Mouse (Mus musculus) brown adipose tissue, adult 24 weeks (tissue): ENCODE measurements around the gene Misp. TPM values are rescaled to one million over a fixed set of nuclear protein-coding genes. Genes with fewer than 3 reads are reported as not detected.

ENCODE experiments used
- H3K27ac ChIP-seq: fragments of 200-500 bp; replicated peaks from 2 replicates; pipeline ENCODE4 v1.5.1; 2012; ENCODE audit warnings: low read depth, mild to moderate bottlenecking, low read length
- H3K4me1 ChIP-seq: fragments of 200-500 bp; 2 replicates; pipeline ENCODE4 v1.6.1; 2012; ENCODE audit warnings: low read length, mixed read lengths; ENCODE audit not compliant: control insufficient read depth, insufficient read depth, insufficient read length
- H3K4me3 ChIP-seq: fragments of 200-500 bp; 2 replicates; pipeline ENCODE4 v1.5.1; 2012; ENCODE audit warnings: low read depth, mild to moderate bottlenecking, low read length, moderate library complexity; ENCODE audit not compliant: insufficient read depth
- polyA plus RNA-seq: library from polyadenylated mRNA; stranded (reverse); fragments of >200 nt; gene quantifications from 2 replicates; pipeline ENCODE4 v1.2.4, GENCODE M21; 2012; ENCODE audit not compliant: missing spikeins, insufficient read depth, insufficient read length

Gene Misp
- polyA plus RNA-seq, 1 experiment, result not detected

- no peak overlapping the region for H3K4me3 ChIP-seq
- no peaks in the 10 kb centered on the region for H3K4me1 ChIP-seq
- no peak overlapping the region for H3K27ac ChIP-seq
These were observed 10.8 kb downstream of the Misp start for GRCm38 (mm10) chr10:79831583-79831982.

- Histone ChIP-seq H3K4me1 (no peaks in the 10 kb centered on the region), H3K4me3 (no peak overlapping the region), H3K27ac (no peak overlapping the region)
These were observed 11.4 kb downstream of the Misp start for GRCm38 (mm10) chr10:79832026-79832785.

- Histone ChIP-seq H3K27ac (no peak overlapping the region), H3K4me1 (no peaks in the 10 kb centered on the region), H3K4me3 (no peak overlapping the region)
These were observed 12.0 kb downstream of the Misp start for GRCm38 (mm10) chr10:79832786-79833181.

- no peaks in the 10 kb centered on the region for H3K4me1 ChIP-seq
- no peak overlapping the region for H3K4me3 ChIP-seq
- H3K27ac ChIP-seq, result no peak overlapping the region
These were observed 14.1 kb downstream of the Misp start for GRCm38 (mm10) chr10:79834769-79835398.

GRCm38 (mm10) chr10:79836918-79837317 is 16.1 kb downstream of the Misp start:
- no peak overlapping the region for H3K4me3 ChIP-seq
- H3K27ac ChIP-seq, result no peak overlapping the region
- peaks cover 3% of the 10 kb centered on the region; the same call in 1 of the 2 replicates for H3K4me1 ChIP-seq

GRCm38 (mm10) chr10:79838151-79838550 is 17.4 kb downstream of the Misp start:
- Histone ChIP-seq H3K27ac (peak overlapping the region; percentile 75), H3K4me1 (peaks cover 3% of the 10 kb centered on the region; the same call in 1 of the 2 replicates), H3K4me3 (no peak overlapping the region)

GRCm38 (mm10) chr10:79840091-79840490 is 19.3 kb downstream of the Misp start:
- Histone ChIP-seq H3K4me3 (0 out of 2 replicates have a peak overlapping the region, but pooled peaks have one; percentile 57), H3K27ac (peak overlapping the region; percentile 99), H3K4me1 (peaks cover 3% of the 10 kb centered on the region; the same call in 1 of the 2 replicates)

GRCm38 (mm10) chr10:79840644-79841551 is 20.1 kb downstream of the Misp start:
- peak overlapping the region; percentile 57 for H3K4me3 ChIP-seq
- peaks cover 3% of the 10 kb centered on the region; the same call in 1 of the 2 replicates for H3K4me1 ChIP-seq
- peak overlapping the region; percentile 99 for H3K27ac ChIP-seq

- H3K4me3 ChIP-seq, result no peak overlapping the region
- H3K27ac ChIP-seq, result no peak overlapping the region
- H3K4me1 ChIP-seq, result peaks cover 3% of the 10 kb centered on the region; the same call in 1 of the 2 replicates
These were observed 21.5 kb downstream of the Misp start for GRCm38 (mm10) chr10:79842322-79842721.

- Histone ChIP-seq H3K4me3 (no peak overlapping the region), H3K27ac (no peak overlapping the region), H3K4me1 (peaks cover 3% of the 10 kb centered on the region; the same call in 1 of the 2 replicates)
These were observed 22.7 kb downstream of the Misp start for GRCm38 (mm10) chr10:79843476-79843875.

- H3K4me3 ChIP-seq, result no peak overlapping the region
- H3K27ac ChIP-seq, result no peak overlapping the region
These were observed 25.8 kb downstream of the Misp start for GRCm38 (mm10) chr10:79846553-79846952.

GRCm38 (mm10) chr10:79849941-79850628 is 29.3 kb downstream of the Misp start:
- Histone ChIP-seq H3K4me3 (no peak overlapping the region), H3K27ac (no peak overlapping the region), H3K4me1 (peaks cover 24% of the 10 kb centered on the region)

More at GRCm38 (mm10) chr10:79846553-79846952, 25.8 kb downstream of the Misp start:
- H3K4me1 ChIP-seq, result peaks cover 10% of the 10 kb centered on the region; the same call in 1 of the 2 replicates

GRCm38 (mm10) chr10:79851653-79852052 is 30.9 kb downstream of the Misp start:
- Histone ChIP-seq H3K4me3 (no peak overlapping the region), H3K4me1 (peaks cover 26% of the 10 kb centered on the region), H3K27ac (peak overlapping the region; percentile 97)

- peak overlapping the region; percentile 57; the same call in 1 of the 2 replicates for H3K4me3 ChIP-seq
- peak overlapping the region; percentile 97 for H3K27ac ChIP-seq
- peaks cover 32% of the 10 kb centered on the region for H3K4me1 ChIP-seq
These were observed 31.5 kb downstream of the Misp start for GRCm38 (mm10) chr10:79852107-79852789.
